Mouse (Mus musculus) spleen, adult 2 months (tissue): ENCODE data around the gene Polr2i. TPM values are rescaled to one million over a fixed set of nuclear protein-coding genes. Genes with fewer than 3 reads are reported as not detected.
A peak's percentile ranks its signal among the peaks of the same experiment; 100 is the strongest.
"Not testable (repeated sequence)": the region's sequence is repeated elsewhere in the genome, so short reads cannot be mapped to it uniquely, and the experiment has no call there.

Experiments used
- DNase-seq, 2 experiments: peaks; one replicate each; pipeline versions ENCODE4 v3.0.0 to v3.0.0-alpha.2; 2012 to 2021; ENCODE audit warnings: low spot score in 2 of 2, low read depth in 1 of 2
- H3K27ac ChIP-seq: fragments of 200-500 bp; 2 replicates; pipeline ENCODE4 v1.5.1; 2012; ENCODE audit warnings: low read length, inconsistent platforms; ENCODE audit not compliant: insufficient read depth
- H3K27me3 ChIP-seq: fragments of 200-500 bp; 2 replicates; pipeline ENCODE4 v1.6.1; 2012; ENCODE audit warnings: mild to moderate bottlenecking, moderate library complexity, low read length, inconsistent platforms; ENCODE audit not compliant: control insufficient read depth, insufficient read depth
- H3K36me3 ChIP-seq: fragments of 200-500 bp; 2 replicates; pipeline ENCODE4 v1.6.1; 2012; ENCODE audit warnings: mild to moderate bottlenecking, low read length, inconsistent platforms; ENCODE audit not compliant: control insufficient read depth, insufficient read depth
- H3K4me1 ChIP-seq: fragments of 200-500 bp; 2 replicates; pipeline ENCODE4 v1.6.1; 2011; ENCODE audit warnings: inconsistent platforms; ENCODE audit not compliant: control insufficient read depth, insufficient read depth, insufficient read length
- H3K4me3 ChIP-seq: fragments of 200-500 bp; 2 replicates; pipeline ENCODE4 v1.5.1; 2011; ENCODE audit warnings: mild to moderate bottlenecking, inconsistent platforms; ENCODE audit not compliant: insufficient read depth, insufficient read length; ENCODE audit errors: extremely low read depth
- CTCF ChIP-seq: fragments of 200-500 bp; IDR thresholded peaks from 2 replicates; pipeline ENCODE4 v1.5.1; 2011; ENCODE audit warnings: mild to moderate bottlenecking, inconsistent platforms; ENCODE audit not compliant: insufficient read depth, insufficient read length, insufficient replicate concordance; ENCODE audit errors: extremely low read depth
- POLR2A ChIP-seq: fragments of 200-500 bp; IDR thresholded peaks from 2 replicates; pipeline ENCODE4 v1.6.1; 2011; ENCODE audit warnings: low read depth, low read length, inconsistent platforms
- WGBS: fragments of 180-500 bp; shearing (Covaris S2); methylation state at CpG from one replicate; pipeline ENCODE4 v1.1.7; 2018; 5-methylcytosine and 5-hydroxymethylcytosine counted together
- polyA plus RNA-seq: library from polyadenylated mRNA; depleted of rRNA; stranded (reverse); fragments of >200 nt; gene quantifications from 2 replicates; pipeline ENCODE4 v1.2.3, GENCODE M21; 2012

Gene Polr2i
- polyA plus RNA-seq, 1 experiment = 51.5 TPM

DNA sequence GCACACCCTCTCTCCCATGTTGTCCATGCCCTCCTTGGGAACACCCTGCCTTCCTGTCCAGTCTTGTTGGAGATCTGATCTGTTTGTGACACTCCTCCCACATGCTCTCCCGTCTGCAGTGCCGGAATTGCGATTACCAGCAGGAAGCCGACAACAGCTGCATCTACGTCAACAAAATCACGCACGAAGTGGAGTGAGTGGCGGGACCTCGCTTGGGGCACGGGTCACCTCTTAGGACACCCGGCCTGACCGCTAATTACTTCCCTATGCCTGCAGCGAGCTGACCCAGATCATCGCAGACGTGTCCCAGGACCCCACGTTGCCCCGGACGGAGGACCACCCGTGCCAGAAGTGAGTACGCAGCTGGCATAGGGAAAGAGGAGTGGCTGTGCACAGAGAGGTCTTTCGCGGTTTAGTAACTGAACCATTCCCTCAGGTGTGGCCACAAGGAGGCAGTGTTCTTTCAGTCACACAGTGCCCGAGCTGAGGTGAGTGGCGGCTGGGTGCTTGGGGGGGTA, 942 bp downstream of the Polr2i start:
- H3K36me3 ChIP-seq = no peaks in the 10 kb centered on the region; the same call in none of the 2 replicates
- H3K4me1 ChIP-seq = no peaks in the 10 kb centered on the region; the same call in 1 of the 2 replicates
- TF ChIP-seq CTCF (peak; percentile 26; the same call in 1 of the 2 replicates), POLR2A (no peak)
- 0 out of 2 replicates have a peak overlapping the region, but pooled peaks have one; percentile 27 for H3K27ac ChIP-seq
- DNase-seq = peak in 1 of 2 experiments; percentile 45
- WGBS = 7% methylated on average over 24 of the region's 24 CpGs
- H3K4me3 ChIP-seq = peak overlapping the region; percentile 85
- H3K27me3 ChIP-seq = no peaks in the 10 kb centered on the region

DNA sequence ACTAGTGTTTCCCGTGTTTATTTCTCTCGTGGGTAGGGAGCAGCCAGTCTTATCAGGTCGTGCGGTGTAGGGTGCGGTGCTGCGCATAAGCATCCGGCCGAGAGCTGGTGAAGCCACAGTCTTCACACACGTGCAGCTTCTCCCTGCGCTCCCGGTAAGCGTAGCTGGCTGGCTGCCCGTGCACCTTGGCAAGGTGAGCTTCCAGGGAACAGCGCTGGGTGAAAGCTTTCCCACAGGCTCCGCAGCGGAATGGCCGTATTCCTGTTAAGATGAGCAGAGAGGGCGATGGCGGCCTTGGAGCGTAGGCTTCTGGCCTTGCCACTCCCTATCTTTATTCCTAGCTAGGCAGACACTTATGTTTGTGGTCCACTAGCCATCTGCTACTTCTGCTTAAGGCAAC, 1.6 kb downstream of the Polr2i start:
- Histone ChIP-seq H3K36me3 (no peaks in the 10 kb centered on the region; the same call in none of the 2 replicates), H3K4me1 (no peaks in the 10 kb centered on the region; the same call in 1 of the 2 replicates), H3K27ac (no peak overlapping the region), H3K27me3 (no peaks in the 10 kb centered on the region), H3K4me3 (no peak overlapping the region)
- 91% methylated on average over 20 of the region's 20 CpGs for WGBS
- no peak for TF ChIP-seq POLR2A
- no peak for DNase-seq

DNA sequence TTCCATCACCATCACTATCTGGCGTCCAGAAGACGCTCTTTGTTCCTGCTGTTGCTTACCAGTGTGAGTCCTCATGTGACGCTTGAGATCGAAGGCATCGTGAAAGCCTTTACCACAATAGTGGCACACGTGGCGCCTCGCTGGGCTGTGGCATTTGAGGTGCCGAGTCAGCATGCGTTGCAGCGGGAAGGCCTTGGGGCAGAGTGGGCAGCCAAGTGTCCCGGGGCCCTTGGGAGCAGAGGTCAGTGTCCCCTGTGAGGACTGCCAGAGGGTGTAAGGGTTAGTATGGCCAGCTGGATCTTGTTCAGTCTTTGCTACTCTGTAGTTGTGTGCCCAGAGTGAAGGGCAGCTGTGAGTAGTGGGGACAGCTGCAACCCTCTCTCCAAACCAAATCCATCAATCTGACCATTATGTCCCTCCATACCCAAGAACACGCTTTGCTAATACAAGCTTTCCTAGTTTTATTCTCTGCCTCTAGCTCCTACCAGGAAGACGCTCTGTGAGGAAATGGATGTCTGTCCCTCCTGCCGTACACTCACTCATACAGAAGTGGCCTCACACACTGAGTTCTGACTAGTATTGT, 2.6 kb downstream of the Polr2i start:
- Histone ChIP-seq H3K4me1 (no peaks in the 10 kb centered on the region; the same call in 1 of the 2 replicates), H3K27me3 (no peaks in the 10 kb centered on the region), H3K27ac (no peak overlapping the region), H3K4me3 (no peak overlapping the region), H3K36me3 (no peaks in the 10 kb centered on the region; the same call in 1 of the 2 replicates)
- WGBS = 94% methylated on average over 15 of the region's 15 CpGs
- no peak for TF ChIP-seq POLR2A
- TF ChIP-seq CTCF = no peak
- no peak for DNase-seq

DNA sequence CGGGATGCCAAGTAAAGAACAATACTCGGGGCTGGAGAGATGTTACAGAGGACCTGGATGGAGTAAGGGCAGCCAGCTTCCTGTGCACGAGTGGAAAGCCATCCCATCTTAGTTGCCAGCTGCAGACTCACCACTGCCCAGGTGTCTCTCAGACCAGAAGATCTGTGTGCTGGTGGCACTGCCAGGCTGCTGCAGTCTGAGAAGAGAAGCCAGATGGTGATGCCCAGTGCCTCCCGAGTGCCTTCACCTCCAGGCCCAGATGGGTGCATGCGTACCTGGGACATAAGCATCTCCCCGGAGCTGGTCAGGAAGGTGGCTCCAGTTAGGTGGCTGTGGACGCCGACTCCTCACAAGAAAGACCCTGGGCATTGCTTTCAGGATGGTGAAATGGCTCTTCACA, 3.3 kb downstream of the Polr2i start:
- no peak overlapping the region for H3K27ac ChIP-seq
- no peaks in the 10 kb centered on the region; the same call in 1 of the 2 replicates for H3K4me1 ChIP-seq
- TF ChIP-seq POLR2A (no peak), CTCF (no peak)
- H3K36me3 ChIP-seq = no peaks in the 10 kb centered on the region; the same call in 1 of the 2 replicates
- no peaks in the 10 kb centered on the region for H3K27me3 ChIP-seq
- 97% methylated on average over 8 of the region's 8 CpGs for WGBS
- no peak for DNase-seq
- H3K4me3 ChIP-seq = no peak overlapping the region

DNA sequence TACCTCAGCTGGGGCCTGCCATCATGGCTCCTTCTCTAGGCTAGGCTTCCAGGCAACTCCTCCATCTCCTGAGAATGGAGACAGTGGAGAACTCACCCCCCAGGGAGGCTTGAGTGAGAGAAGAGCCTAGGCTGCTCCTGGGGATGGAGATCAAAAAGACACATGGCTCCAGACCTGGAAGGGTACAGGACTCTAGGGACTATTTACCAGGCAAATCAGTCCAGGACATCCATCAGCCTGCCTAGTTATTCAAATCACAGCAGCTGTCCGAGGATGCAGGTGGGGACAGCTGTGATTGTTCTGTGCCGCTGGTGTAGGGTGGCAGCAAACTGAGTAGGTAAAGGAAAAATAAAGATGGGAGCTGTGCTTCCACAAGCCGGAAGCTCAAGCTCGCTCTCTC, 3.9 kb downstream of the Polr2i start, which contains the start of gene Ovol3:
Gene Ovol3 (minus strand): TSS at position 101 of the 400 bp plus-strand sequence.
- no peak within 1 kb of the TSS for H3K27ac ChIP-seq
- 92% methylated on average over 4 of the region's 4 CpGs for WGBS
- TF ChIP-seq CTCF = no peak
- TF ChIP-seq POLR2A = no peak
- no peak within 1 kb of the TSS for H3K4me3 ChIP-seq
- no peaks in the 10 kb centered on the region; the same call in 1 of the 2 replicates for H3K4me1 ChIP-seq
- H3K36me3 ChIP-seq = no peaks in the 10 kb centered on the region; the same call in 1 of the 2 replicates
- no peak for DNase-seq
- no peaks in the 10 kb centered on the region for H3K27me3 ChIP-seq

DNA sequence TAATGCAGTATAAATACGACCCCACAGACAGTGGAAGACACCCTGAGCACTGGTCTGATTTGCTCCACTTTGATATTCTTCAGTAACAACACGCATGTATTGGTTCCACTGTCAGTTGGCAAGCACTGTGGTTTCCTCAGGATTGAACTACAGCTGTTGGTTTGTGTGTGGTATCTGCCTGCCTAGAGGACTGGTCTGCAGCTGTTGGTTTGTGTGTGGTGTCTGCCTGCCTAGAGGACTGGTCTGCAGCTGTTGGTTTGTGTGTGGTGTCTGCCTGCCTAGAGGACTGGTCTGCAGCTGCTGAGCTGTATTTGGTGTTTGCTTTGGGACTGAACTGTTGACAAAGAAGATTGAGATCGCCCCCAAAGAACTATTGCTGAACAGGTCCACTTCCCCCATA, 5.6 kb downstream of the Polr2i start:
- DNase-seq, H3K27ac ChIP-seq, H3K36me3 ChIP-seq, H3K27me3 ChIP-seq, H3K4me3 ChIP-seq, H3K4me1 ChIP-seq: not testable (repeated sequence)
- 86% methylated on average over 3 of the region's 3 CpGs for WGBS
